Mouse (Mus musculus): ENCODE measurements around the gene Kctd14. TPM values are rescaled to one million over a fixed set of nuclear protein-coding genes. Genes with fewer than 3 reads are reported as not detected.
A peak's percentile ranks its signal among the peaks of the same experiment; 100 is the strongest.
"Not testable (repeated sequence)": the region's sequence is repeated elsewhere in the genome, so short reads cannot be mapped to it uniquely, and the experiment has no call there.

Kctd14 gene
- polyA plus RNA-seq (2014; fragmentation: Nextera tagmentation; extraction: Ambion mirVana), result 3.0 and 4.8 TPM in 2 replicates

DNA sequence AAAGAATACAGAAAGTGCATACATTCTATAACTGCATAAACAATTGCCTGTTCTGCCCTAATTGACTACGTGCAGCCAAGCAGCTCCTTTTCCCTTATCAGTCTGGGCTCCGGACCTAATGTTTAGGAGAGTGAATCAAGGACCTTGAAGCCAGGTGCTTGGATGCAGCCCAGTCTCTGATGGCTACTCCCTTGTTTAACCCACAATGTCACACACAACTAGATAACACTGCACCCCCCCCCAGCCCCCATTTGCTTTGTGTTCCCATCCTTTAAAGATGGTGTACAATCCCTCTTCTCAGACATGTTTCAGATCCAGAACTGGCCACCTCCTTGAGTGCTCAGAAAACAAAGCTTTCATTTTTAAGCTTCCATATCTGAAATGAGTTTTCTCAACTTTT, at the start of gene Kctd14:
TSS of gene Kctd14 (plus strand) at position 301 of the 400 bp plus-strand sequence.
- not testable (repeated sequence) for H3K27ac ChIP-seq (replicated peaks; ENCODE audit: low read depth, low read length); ATAC-seq (ENCODE audit: low read depth); H3K4me3 ChIP-seq (ENCODE audit: low read depth, low read length); H3K4me2 ChIP-seq (ENCODE audit: low read depth, low read length); H3K9ac ChIP-seq (ENCODE audit: low read depth, low read length); H3K9me3 ChIP-seq (ENCODE audit: control insufficient read depth, low read length); DNase-seq (ENCODE audit: low spot score); H3K36me3 ChIP-seq (ENCODE audit: control insufficient read depth, insufficient read depth, low read length); H3K27me3 ChIP-seq (replicated peaks; ENCODE audit: control insufficient read depth, insufficient read depth, low read length)
- peaks cover 21% of the 10 kb centered on the region for H3K4me1 ChIP-seq (ENCODE audit: control insufficient read depth, insufficient read depth, low read length)
- 87% methylated on average over 2 of the region's 2 CpGs for WGBS

DNA sequence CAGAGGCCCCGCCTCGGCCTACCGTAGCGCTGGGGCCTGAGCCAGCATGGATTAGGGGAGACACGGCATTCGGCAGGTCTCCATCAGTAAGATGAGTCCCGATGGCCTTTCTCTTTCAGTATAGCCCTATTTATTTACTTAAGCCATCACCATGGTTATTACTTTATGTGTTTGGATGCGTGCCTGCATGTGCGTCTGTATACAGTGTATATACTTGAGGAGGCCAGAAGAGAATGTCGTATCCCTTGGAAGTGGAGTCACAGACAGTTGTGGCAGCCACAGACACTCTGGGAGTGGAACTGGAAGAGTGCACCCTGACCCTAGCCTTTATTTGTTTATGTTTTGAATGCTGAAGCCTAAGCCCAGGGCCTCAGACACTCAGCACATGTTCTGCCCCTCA, 44.0 kb upstream of the Kctd14 start:
- no peak overlapping the region for H3K27ac ChIP-seq (replicated peaks; ENCODE audit: low read depth, low read length)
- H3K4me1 ChIP-seq (ENCODE audit: control insufficient read depth, insufficient read depth, low read length), result no peaks in the 10 kb centered on the region
- ATAC-seq (ENCODE audit: low read depth), result peak; percentile 45
- H3K4me2 ChIP-seq (ENCODE audit: low read depth, low read length), result no peak overlapping the region
- H3K9ac ChIP-seq (ENCODE audit: low read depth, low read length), result no peak overlapping the region
- H3K9me3 ChIP-seq (ENCODE audit: control insufficient read depth, low read length), result 0 out of 2 replicates have a peak, but pooled peaks cover 4% of the 10 kb centered on the region
- DNase-seq (ENCODE audit: low spot score), result no peak
- no peaks in the 10 kb centered on the region for H3K27me3 ChIP-seq (replicated peaks; ENCODE audit: control insufficient read depth, insufficient read depth, low read length)
- no peak overlapping the region for H3K4me3 ChIP-seq (ENCODE audit: low read depth, low read length)
- WGBS, result 82% methylated on average over 10 of the region's 10 CpGs
- peaks cover 45% of the 10 kb centered on the region for H3K36me3 ChIP-seq (ENCODE audit: control insufficient read depth, insufficient read depth, low read length)

DNA sequence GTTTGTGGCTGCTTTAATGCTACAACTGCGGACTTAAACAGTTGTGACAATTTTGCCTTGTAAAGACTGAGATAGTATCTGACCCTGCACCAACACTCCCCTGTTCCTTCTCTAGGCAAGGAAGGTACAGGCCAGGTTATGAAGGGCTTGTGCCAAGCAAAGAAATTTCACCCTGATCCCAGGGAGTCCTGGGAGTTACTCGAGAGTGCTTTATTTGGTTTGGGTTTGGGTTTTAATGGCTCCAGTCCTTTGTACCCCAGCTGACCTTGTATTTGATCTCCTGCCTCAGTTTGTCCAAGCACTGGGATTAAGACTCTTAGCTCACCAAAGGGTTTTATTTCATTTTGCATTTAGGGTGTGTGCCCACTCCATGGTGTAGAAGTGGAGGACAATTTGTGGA, 40.0 kb upstream of the Kctd14 start:
- no peaks in the 10 kb centered on the region for H3K4me1 ChIP-seq (ENCODE audit: control insufficient read depth, insufficient read depth, low read length)
- H3K4me3 ChIP-seq (ENCODE audit: low read depth, low read length), result no peak overlapping the region
- H3K4me2 ChIP-seq (ENCODE audit: low read depth, low read length), result no peak overlapping the region
- no peak overlapping the region for H3K9ac ChIP-seq (ENCODE audit: low read depth, low read length)
- no peak for DNase-seq (ENCODE audit: low spot score)
- no peak for ATAC-seq (ENCODE audit: low read depth)
- peaks cover 38% of the 10 kb centered on the region for H3K36me3 ChIP-seq (ENCODE audit: control insufficient read depth, insufficient read depth, low read length)
- WGBS, result 83% methylated on average over 2 of the region's 2 CpGs
- H3K27me3 ChIP-seq (replicated peaks; ENCODE audit: control insufficient read depth, insufficient read depth, low read length), result no peaks in the 10 kb centered on the region
- H3K27ac ChIP-seq (replicated peaks; ENCODE audit: low read depth, low read length), result no peak overlapping the region
- H3K9me3 ChIP-seq (ENCODE audit: control insufficient read depth, low read length), result no peaks in the 10 kb centered on the region

DNA sequence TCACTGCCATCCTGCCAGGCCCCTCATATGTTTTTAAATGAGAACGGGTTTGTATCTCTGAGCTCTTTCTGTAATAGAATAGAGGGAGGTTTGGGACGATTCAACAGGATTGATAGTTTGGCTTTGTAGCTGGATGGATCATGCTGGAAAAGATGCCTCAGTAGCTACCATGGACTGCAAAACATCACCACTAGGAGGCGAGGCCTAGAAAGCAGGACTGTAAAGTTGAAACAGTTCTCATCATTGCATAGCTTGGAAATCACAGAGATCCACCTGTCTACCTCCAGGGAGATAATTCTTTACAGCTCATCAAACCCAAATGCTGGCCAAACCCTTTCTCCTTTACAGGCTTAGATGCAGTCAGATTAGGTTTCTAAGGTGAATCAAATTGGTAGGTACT, 39.5 kb upstream of the Kctd14 start:
- no peaks in the 10 kb centered on the region for H3K4me1 ChIP-seq (ENCODE audit: control insufficient read depth, insufficient read depth, low read length)
- WGBS, result 76% methylated on average over 3 of the region's 3 CpGs

GRCm38 (mm10) chr7:97413981-97414380, 37.1 kb upstream of the Kctd14 start:
- no peak overlapping the region for H3K9ac ChIP-seq (ENCODE audit: low read depth, low read length)
- DNase-seq (ENCODE audit: low spot score), result no peak
- no peak overlapping the region for H3K27ac ChIP-seq (replicated peaks; ENCODE audit: low read depth, low read length)
- peaks cover 19% of the 10 kb centered on the region for H3K36me3 ChIP-seq (ENCODE audit: control insufficient read depth, insufficient read depth, low read length)
- no peak for ATAC-seq (ENCODE audit: low read depth)
- no peak overlapping the region for H3K4me3 ChIP-seq (ENCODE audit: low read depth, low read length)
- H3K4me2 ChIP-seq (ENCODE audit: low read depth, low read length), result no peak overlapping the region
- H3K4me1 ChIP-seq (ENCODE audit: control insufficient read depth, insufficient read depth, low read length), result no peaks in the 10 kb centered on the region
- 97% methylated on average over 1 of the region's 1 CpGs for WGBS
- H3K27me3 ChIP-seq (replicated peaks; ENCODE audit: control insufficient read depth, insufficient read depth, low read length), result no peaks in the 10 kb centered on the region
- no peaks in the 10 kb centered on the region for H3K9me3 ChIP-seq (ENCODE audit: control insufficient read depth, low read length)

More for the DNA sequence above, 39.5 kb upstream of the Kctd14 start:
- no peak for DNase-seq (ENCODE audit: low spot score)
- H3K4me2 ChIP-seq (ENCODE audit: low read depth, low read length), result no peak overlapping the region
- no peaks in the 10 kb centered on the region for H3K9me3 ChIP-seq (ENCODE audit: control insufficient read depth, low read length)
- no peak overlapping the region for H3K9ac ChIP-seq (ENCODE audit: low read depth, low read length)
- peaks cover 38% of the 10 kb centered on the region for H3K36me3 ChIP-seq (ENCODE audit: control insufficient read depth, insufficient read depth, low read length)
- no peaks in the 10 kb centered on the region for H3K27me3 ChIP-seq (replicated peaks; ENCODE audit: control insufficient read depth, insufficient read depth, low read length)
- no peak overlapping the region for H3K27ac ChIP-seq (replicated peaks; ENCODE audit: low read depth, low read length)
- H3K4me3 ChIP-seq (ENCODE audit: low read depth, low read length), result no peak overlapping the region
- ATAC-seq (ENCODE audit: low read depth), result no peak

DNA sequence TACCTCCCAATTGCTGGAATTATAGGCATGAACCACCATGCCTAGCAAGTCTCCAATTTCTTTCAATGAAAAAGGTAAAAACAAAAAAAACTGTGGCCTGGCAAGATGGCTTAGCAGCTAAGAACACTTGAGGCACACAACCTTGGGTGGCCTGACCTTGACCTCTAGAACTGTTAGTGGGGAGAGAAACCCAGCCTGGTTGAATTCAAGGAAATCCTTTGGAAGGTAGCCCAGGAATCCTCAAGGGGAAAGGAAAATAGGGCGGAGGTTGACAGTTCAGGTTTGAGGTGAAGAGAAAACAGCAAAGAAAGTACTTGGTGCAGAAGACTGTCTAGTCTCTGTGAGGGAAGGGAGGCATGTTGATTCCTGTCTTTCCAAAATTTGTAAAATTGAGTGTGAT, 36.7 kb upstream of the Kctd14 start:
- DNase-seq (ENCODE audit: low spot score) (no peak), ATAC-seq (ENCODE audit: low read depth) (no peak)
- Histone ChIP-seq H3K9ac (ENCODE audit: low read depth, low read length) (no peak overlapping the region), H3K27ac (replicated peaks; ENCODE audit: low read depth, low read length) (no peak overlapping the region), H3K27me3 (replicated peaks; ENCODE audit: control insufficient read depth, insufficient read depth, low read length) (no peaks in the 10 kb centered on the region), H3K4me1 (ENCODE audit: control insufficient read depth, insufficient read depth, low read length) (no peaks in the 10 kb centered on the region), H3K36me3 (ENCODE audit: control insufficient read depth, insufficient read depth, low read length) (peaks cover 15% of the 10 kb centered on the region), H3K4me2 (ENCODE audit: low read depth, low read length) (no peak overlapping the region), H3K4me3 (ENCODE audit: low read depth, low read length) (no peak overlapping the region), H3K9me3 (ENCODE audit: control insufficient read depth, low read length) (no peaks in the 10 kb centered on the region)
- 59% methylated on average over 1 of the region's 1 CpGs for WGBS

GRCm38 (mm10) chr7:97414915-97415687, 36.0 kb upstream of the Kctd14 start:
- ATAC-seq (ENCODE audit: low read depth), result 0 out of 2 replicates have a peak, but pooled peaks have one; percentile 48
- peak; percentile 23 for DNase-seq (ENCODE audit: low spot score)
- H3K4me3 ChIP-seq (ENCODE audit: low read depth, low read length), result no peak overlapping the region
- WGBS, result 41% methylated on average over 9 of the region's 9 CpGs
- no peaks in the 10 kb centered on the region for H3K9me3 ChIP-seq (ENCODE audit: control insufficient read depth, low read length)
- H3K4me2 ChIP-seq (ENCODE audit: low read depth, low read length), result no peak overlapping the region
- H3K27ac ChIP-seq (replicated peaks; ENCODE audit: low read depth, low read length), result no peak overlapping the region
- H3K4me1 ChIP-seq (ENCODE audit: control insufficient read depth, insufficient read depth, low read length), result no peaks in the 10 kb centered on the region
- peaks cover 8% of the 10 kb centered on the region for H3K36me3 ChIP-seq (ENCODE audit: control insufficient read depth, insufficient read depth, low read length)
- no peak overlapping the region for H3K9ac ChIP-seq (ENCODE audit: low read depth, low read length)
- no peaks in the 10 kb centered on the region for H3K27me3 ChIP-seq (replicated peaks; ENCODE audit: control insufficient read depth, insufficient read depth, low read length)

- no peak for DNase-seq (ENCODE audit: low spot score)
- no peaks in the 10 kb centered on the region; the same call in 1 of the 2 replicates for H3K36me3 ChIP-seq (ENCODE audit: control insufficient read depth, insufficient read depth, low read length)
- no peak overlapping the region for H3K9ac ChIP-seq (ENCODE audit: low read depth, low read length)
- no peak overlapping the region for H3K4me2 ChIP-seq (ENCODE audit: low read depth, low read length)
- H3K27me3 ChIP-seq (replicated peaks; ENCODE audit: control insufficient read depth, insufficient read depth, low read length), result no peaks in the 10 kb centered on the region
- no peaks in the 10 kb centered on the region for H3K4me1 ChIP-seq (ENCODE audit: control insufficient read depth, insufficient read depth, low read length)
- H3K27ac ChIP-seq (replicated peaks; ENCODE audit: low read depth, low read length), result no peak overlapping the region
- H3K4me3 ChIP-seq (ENCODE audit: low read depth, low read length), result no peak overlapping the region
- 83% methylated on average over 4 of the region's 4 CpGs for WGBS
- ATAC-seq (ENCODE audit: low read depth), result no peak
- no peaks in the 10 kb centered on the region for H3K9me3 ChIP-seq (ENCODE audit: control insufficient read depth, low read length)
Observed at GRCm38 (mm10) chr7:97416473-97416872, 34.6 kb upstream of the Kctd14 start.
